Mouse (Mus musculus) brain, embryonic 14.5 days (tissue): ENCODE results near the gene Evx2.

Experiments
- CTCF ChIP-seq: fragments of 200-500 bp; IDR thresholded peaks from 2 replicates; pipeline ENCODE4 v1.5.1; 2012; ENCODE audit warnings: inconsistent platforms, mild to moderate bottlenecking, moderate library complexity, borderline replicate concordance; ENCODE audit not compliant: insufficient read depth, insufficient read length; ENCODE audit errors: extremely low read depth
- POLR2A ChIP-seq: fragments of 200-500 bp; IDR thresholded peaks from 2 replicates; pipeline ENCODE4 v1.6.1; 2012; ENCODE audit warnings: mild to moderate bottlenecking, inconsistent platforms, borderline replicate concordance; ENCODE audit not compliant: poor library complexity, insufficient read depth, insufficient read length, severe bottlenecking; ENCODE audit errors: extremely low read depth

- TF ChIP-seq CTCF (no peak), POLR2A (no peak)
These were observed 8.5 kb upstream of the Evx2 start, which contains the start of gene Hoxd13 for GRCm38 (mm10) chr2:74667842-74668357.
